36 mouse cellular contexts compared by ENCODE assay signal in the genomic region with DNA sequence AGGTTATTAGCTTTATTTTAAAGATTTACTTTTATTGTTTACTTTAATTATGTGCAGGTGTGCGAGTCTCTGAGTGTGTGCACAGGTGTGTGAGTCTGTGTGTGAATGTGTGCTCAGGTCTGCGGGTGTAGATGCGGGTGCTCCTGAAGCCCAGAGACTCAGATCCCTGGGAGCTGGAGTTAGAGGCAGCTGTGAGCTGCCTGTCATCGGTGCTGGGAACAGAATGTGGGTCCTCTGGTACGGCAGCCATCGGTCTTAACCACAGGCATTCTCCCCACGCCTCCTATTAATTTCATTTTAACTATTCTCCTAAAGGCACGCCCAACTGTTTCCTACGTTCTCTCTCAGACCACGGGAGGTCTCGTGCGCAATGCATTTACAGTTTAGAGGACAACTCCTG. TPM values are rescaled to one million over a fixed set of nuclear protein-coding genes. Genes with fewer than 3 reads are reported as not detected.
"Had no signal": no experiment of that assay in that cellular context is flagged by ENCODE, and none has a peak within 500 bp of the region (broad histone marks: within the 10 kb centered on the region; RNA-seq: fewer than 3 reads in every experiment).

No protein-coding gene starts in this region.

- H3K9ac ChIP-seq: limb, embryonic 12.5 days; limb, embryonic 13.5 days; limb, embryonic 15.5 days; liver, embryonic 12.5 days; liver, embryonic 13.5 days; liver, embryonic 14.5 days; liver, embryonic 15.5 days; liver, postnatal 0 days; lung, embryonic 14.5 days; lung, embryonic 15.5 days; midbrain, embryonic 12.5 days; midbrain, embryonic 13.5 days; midbrain, embryonic 15.5 days; neural tube, embryonic 12.5 days had no signal

- DNase-seq: left cerebral cortex, postnatal 4 days; liver; liver, embryonic 13.5 days; liver, postnatal 0 days; lung, adult 18-20 months; lung, adult 2 months; lung, embryonic 14.5 days; lung, postnatal 10 days; lung, postnatal 14 days; lung, postnatal 36 days; lung, postnatal 4 days; midbrain, embryonic 14.5 days had no signal

- H3K4me2 ChIP-seq: limb, embryonic 12.5 days; limb, embryonic 13.5 days; limb, embryonic 15.5 days; liver, embryonic 11.5 days; liver, embryonic 12.5 days; liver, embryonic 13.5 days; liver, embryonic 15.5 days; lung, embryonic 14.5 days; lung, embryonic 15.5 days; midbrain, embryonic 11.5 days; midbrain, embryonic 12.5 days; midbrain, embryonic 13.5 days; midbrain, embryonic 15.5 days; neural tube, embryonic 12.5 days had no signal

- H3K4me1 ChIP-seq: lung, embryonic 15.5 days had no signal

- ATAC-seq: liver, embryonic 12.5 days; liver, postnatal 0 days; lung, postnatal 0 days; midbrain, embryonic 13.5 days; midbrain, embryonic 15.5 days; midbrain, embryonic 16.5 days had no signal

- H3K27ac ChIP-seq: limb, embryonic 10.5 days; limb, embryonic 12.5 days; limb, embryonic 13.5 days; limb, embryonic 15.5 days; liver, embryonic 12.5 days; liver, embryonic 13.5 days; liver, embryonic 14.5 days; liver, embryonic 15.5 days; lung, embryonic 15.5 days; macrophage; midbrain, embryonic 10.5 days; midbrain, embryonic 12.5 days; midbrain, embryonic 13.5 days; midbrain, embryonic 15.5 days; neural tube, embryonic 12.5 days had no signal

- H3K36me3 ChIP-seq: limb, embryonic 10.5 days; limb, embryonic 12.5 days; limb, embryonic 13.5 days; limb, embryonic 15.5 days; liver, embryonic 12.5 days; liver, embryonic 13.5 days; liver, embryonic 15.5 days; lung, embryonic 15.5 days; midbrain, embryonic 10.5 days; midbrain, embryonic 12.5 days; midbrain, embryonic 13.5 days; midbrain, embryonic 15.5 days; neural tube, embryonic 12.5 days had no signal

- H3K27me3 ChIP-seq: megakaryocyte, embryonic 14.5 days had no signal

- H3K9me3 ChIP-seq: limb, embryonic 10.5 days; limb, embryonic 12.5 days; limb, embryonic 13.5 days; limb, embryonic 15.5 days; liver, embryonic 12.5 days; liver, embryonic 13.5 days; liver, embryonic 15.5 days; lung, embryonic 15.5 days; megakaryocyte, embryonic 14.5 days; midbrain, embryonic 10.5 days; midbrain, embryonic 12.5 days; midbrain, embryonic 13.5 days; midbrain, embryonic 15.5 days; neural tube, embryonic 12.5 days had no signal

- H3K4me3 ChIP-seq: limb, embryonic 10.5 days; limb, embryonic 12.5 days; limb, embryonic 13.5 days; limb, embryonic 15.5 days; liver, embryonic 12.5 days; liver, embryonic 13.5 days; liver, embryonic 15.5 days; lung, embryonic 15.5 days; midbrain, embryonic 10.5 days; midbrain, embryonic 12.5 days; midbrain, embryonic 13.5 days; midbrain, embryonic 15.5 days; neural tube, embryonic 12.5 days had no signal

RNA-seq across cellular contexts. Expression of gene Runx3, which starts 12.3 kb away (rescaled TPM):
- total RNA-seq: left cerebral cortex, postnatal 10 days; left cerebral cortex, postnatal 14 days; left cerebral cortex, postnatal 25 days; left cerebral cortex, postnatal 36 days; midbrain, postnatal 0 days had no signal
- polyA plus RNA-seq: midbrain, embryonic 11.5 days; midbrain, embryonic 12.5 days; midbrain, embryonic 13.5 days; midbrain, embryonic 14.5 days; midbrain, embryonic 15.5 days; midbrain, embryonic 16.5 days; midbrain, postnatal 0 days had no signal
